Mouse (Mus musculus) B cell, adult (primary cell): ENCODE data around the gene Nop14. TPM values are rescaled to one million over a fixed set of nuclear protein-coding genes. Genes with fewer than 3 reads are reported as not detected.

Experiments
- total RNA-seq: library from RNA; stranded (reverse); gene quantifications from 4 replicates; pipeline ENCODE4 v1.2.4, GENCODE M21; 2023; ENCODE audit not compliant: inconsistent age

The Nop14 gene
- total RNA-seq = 31.4 to 35.3 TPM (median 33.0 TPM) in 4 replicates

DNA sequence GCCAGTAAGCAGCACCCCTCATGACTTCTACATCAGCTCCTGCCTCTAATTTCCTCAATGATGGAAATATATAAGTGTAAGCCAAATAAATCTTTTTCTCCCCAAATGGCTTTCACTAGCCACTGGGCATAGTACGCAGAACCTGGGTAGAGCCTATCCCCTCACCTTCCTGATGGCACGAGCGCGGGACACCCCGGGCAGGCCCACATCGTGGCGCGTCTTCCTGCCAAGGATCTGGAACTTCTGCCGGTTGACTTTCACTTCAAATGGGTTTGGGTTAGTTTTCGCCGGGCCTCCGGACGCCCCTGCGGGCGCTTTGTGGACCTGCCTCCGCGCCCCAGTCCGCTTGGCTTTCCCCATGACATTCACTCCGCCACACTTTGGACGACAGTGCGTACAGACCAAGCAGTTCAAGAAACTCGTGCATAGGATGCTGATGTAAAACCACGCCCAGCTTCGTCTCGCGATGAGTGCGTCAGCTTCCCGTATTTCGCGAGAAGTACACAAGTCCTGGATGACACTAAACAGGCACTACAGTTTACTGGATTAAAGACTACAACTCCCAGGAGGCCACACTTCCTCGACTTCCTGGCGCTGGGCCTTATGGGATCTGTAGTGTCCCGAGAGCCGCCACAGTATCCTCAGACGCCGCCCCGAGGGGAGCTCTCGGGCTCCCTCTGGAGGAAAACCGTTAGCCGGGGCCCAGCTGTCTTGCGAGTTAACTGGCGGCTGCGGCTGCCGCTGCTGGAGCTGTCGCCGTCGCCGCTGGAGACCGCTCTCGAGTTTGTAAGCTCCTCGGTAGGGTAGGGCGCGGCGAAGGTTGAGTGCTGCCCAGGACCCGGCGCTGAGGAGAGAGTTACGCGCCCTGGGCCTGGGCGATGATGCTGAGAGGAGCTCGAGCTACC lies at the start of gene Nop14, which contains the start of gene Grk4:
TSS of gene Nop14 (minus strand) at position 463 of the 905 bp plus-strand sequence.
TSS of gene Grk4 (plus strand) at position 694 of the 905 bp plus-strand sequence.

DNA sequence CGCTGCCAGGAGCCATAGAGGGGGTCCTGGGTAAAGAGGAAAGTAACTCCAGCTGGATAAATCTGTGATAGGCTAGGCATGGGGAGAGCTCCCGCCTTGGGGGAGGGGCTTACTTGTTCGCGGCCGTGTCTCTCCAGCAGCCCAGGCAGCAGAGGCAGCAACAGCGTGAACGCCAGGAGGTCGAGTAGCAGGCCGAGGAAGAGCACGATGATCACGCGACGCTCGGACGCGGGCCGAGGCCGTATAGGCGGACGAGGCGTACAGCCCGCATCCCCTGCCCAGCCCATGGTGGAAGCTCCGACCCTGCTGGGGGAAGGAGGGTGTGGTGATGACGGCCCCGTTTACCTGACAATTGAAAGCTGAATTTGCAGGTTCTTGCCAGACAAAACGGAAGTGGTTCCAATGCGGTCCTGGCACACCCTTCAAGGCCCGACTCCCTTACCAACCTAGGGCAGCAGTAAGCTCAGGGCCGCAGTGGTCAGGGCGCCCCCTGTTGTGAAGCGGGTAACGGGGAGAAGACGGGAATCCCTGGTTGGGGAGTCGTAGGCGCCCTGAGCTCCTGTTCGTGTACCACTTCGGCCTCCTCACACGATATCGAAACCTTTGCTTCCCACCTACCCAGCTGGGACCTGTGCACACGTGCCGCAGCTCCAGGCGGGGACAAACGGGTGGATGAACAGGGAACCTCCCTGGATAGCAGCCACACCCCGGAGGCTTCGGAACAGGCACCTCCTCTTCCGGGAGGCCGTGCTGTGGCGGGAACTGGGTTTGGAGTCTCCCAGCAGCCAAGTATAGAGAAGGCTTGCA lies 23.3 kb downstream of the Nop14 start, which contains the start of gene Mfsd10:
TSS of gene Mfsd10 (minus strand) at position 732 of the 807 bp plus-strand sequence.

Other genes starting within 250 kb of the Nop14 start
- 25.7 to 34.9 TPM (median 31.9 TPM) in 4 replicates for gene Tnip2, start 146.2 kb downstream of the Nop14 start, total RNA-seq
- 87.9 to 127 TPM (median 98.8 TPM) in 4 replicates for gene Sh3bp2, start 134.3 kb downstream of the Nop14 start, total RNA-seq
- gene Add1, start 86.5 kb downstream of the Nop14 start, total RNA-seq = 248 to 285 TPM (median 257 TPM) in 4 replicates
- gene Mfsd10, start 22.9 kb downstream of the Nop14 start, total RNA-seq = 39.8 to 57.2 TPM (median 48.3 TPM) in 4 replicates
- gene Grk4, start 231 bp upstream of the Nop14 start, total RNA-seq = 3.2 to 4.9 TPM (median 4.8 TPM) in 4 replicates
- 48.3 to 53.6 TPM (median 51.2 TPM) in 4 replicates for gene Htt, start 101.6 kb upstream of the Nop14 start, total RNA-seq
- gene Msantd1, start 247.9 kb upstream of the Nop14 start, total RNA-seq = 2.1 to 2.9 TPM (median 2.5 TPM) in 4 replicates